Mouse (Mus musculus): ENCODE data around the gene Ercc4.

Ercc4 gene

GRCm38 (mm10) chr16:13194882-13195281 is 85.4 kb downstream of the Ercc4 start:
- no peak for DNase-seq (ENCODE audit: low read depth, low spot score)

GRCm38 (mm10) chr16:13196626-13197025 is 87.1 kb downstream of the Ercc4 start:
- no peak for DNase-seq (ENCODE audit: low read depth, low spot score)

- DNase-seq (ENCODE audit: low read depth, low spot score): no peak
Observed at GRCm38 (mm10) chr16:13197293-13197692, 87.8 kb downstream of the Ercc4 start.

- no peak for DNase-seq (ENCODE audit: low read depth, low spot score)
Observed at GRCm38 (mm10) chr16:13199204-13199603, 89.7 kb downstream of the Ercc4 start.
